Mouse (Mus musculus) cerebellum, adult 11 months (tissue): ENCODE results near the gene Ddost.
"Not testable (repeated sequence)": the region's sequence is repeated elsewhere in the genome, so short reads cannot be mapped to it uniquely, and the experiment has no call there.

Experiments used
- DNase-seq: peaks from one replicate; pipeline ENCODE4 v3.0.0; 2022

Ddost gene

DNA sequence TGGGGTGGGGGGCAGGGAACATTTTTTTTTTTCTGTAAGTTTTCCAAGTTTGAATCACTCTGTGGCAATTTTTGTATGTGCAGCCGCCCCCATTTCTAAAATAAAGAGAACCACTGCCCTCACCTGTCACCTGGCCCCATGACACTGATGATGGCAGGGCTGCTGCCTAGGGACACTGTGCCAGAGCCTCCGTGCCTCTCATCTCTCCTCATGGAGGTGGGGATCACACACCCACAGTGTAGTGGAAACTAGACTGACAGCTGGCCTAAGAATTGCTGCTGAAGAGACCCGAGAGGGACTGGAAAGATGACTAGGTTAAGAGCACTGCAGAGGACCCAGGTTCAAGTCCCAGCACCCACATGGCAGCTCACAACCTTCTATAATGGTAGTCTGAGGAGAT lies 7.6 kb downstream of the Ddost start:
- DNase-seq = no peak

DNA sequence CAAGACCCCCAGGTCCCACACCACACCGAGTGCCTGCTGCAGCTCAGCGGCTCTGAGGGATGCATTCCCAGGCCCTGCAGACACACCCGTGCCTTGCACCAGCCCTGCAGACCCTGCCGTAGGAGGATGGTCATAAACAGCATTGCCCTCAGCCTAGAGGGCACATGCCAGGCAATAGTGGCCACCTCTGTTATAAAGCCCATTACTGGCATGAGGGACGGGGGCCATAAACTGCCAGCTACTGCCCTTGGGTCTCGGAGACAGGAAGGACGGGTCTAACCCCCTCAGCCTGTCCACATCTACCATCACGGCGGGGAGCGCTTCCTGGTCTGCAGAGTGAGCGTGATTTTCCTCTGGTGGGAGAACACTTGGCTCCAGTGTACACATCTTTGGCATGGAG lies 8.5 kb downstream of the Ddost start:
- no peak for DNase-seq

DNA sequence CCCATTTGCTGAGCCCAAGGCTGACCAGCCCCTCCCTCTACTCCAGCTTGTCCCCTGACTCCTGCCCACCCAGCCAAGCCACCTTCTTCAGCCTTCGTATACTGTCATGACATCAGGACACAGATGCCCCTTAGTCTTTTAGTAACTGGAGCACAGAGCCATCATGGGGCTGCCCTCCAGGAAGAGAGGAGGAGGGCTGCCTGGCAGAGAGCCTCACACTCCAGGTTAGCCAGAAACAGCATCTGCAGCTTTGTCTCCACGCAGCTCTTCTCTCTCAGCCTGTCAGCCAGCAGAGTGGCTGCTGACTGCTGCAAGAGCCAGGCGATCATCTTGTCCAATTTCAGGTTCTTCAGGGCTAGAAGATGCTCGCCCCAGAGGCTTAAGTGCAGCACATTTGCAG lies 9.3 kb downstream of the Ddost start:
- no peak for DNase-seq

DNA sequence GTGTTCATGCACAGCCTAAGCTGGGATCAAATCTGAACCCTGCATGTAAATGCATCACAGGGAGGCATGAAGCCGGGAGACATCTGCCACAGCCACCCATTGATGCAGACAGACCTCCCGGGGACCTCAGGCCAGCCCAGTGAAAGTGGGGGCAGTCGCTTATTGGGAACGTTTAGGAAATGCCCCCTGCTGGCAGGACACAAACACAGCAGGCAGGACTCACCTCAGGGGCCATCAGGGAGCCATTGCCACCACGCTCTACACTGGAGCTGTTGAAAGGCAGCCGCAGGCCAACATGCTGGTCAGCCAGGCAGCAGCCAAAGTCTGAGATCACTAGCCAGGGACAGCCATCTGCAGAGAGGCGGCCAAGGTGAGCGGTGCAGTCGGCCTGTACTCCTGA lies 11.3 kb downstream of the Ddost start:
- DNase-seq = no peak

- DNase-seq = no peak
Measured at GRCm38 (mm10) chr4:138316369-138316768, 11.8 kb downstream of the Ddost start.

DNA sequence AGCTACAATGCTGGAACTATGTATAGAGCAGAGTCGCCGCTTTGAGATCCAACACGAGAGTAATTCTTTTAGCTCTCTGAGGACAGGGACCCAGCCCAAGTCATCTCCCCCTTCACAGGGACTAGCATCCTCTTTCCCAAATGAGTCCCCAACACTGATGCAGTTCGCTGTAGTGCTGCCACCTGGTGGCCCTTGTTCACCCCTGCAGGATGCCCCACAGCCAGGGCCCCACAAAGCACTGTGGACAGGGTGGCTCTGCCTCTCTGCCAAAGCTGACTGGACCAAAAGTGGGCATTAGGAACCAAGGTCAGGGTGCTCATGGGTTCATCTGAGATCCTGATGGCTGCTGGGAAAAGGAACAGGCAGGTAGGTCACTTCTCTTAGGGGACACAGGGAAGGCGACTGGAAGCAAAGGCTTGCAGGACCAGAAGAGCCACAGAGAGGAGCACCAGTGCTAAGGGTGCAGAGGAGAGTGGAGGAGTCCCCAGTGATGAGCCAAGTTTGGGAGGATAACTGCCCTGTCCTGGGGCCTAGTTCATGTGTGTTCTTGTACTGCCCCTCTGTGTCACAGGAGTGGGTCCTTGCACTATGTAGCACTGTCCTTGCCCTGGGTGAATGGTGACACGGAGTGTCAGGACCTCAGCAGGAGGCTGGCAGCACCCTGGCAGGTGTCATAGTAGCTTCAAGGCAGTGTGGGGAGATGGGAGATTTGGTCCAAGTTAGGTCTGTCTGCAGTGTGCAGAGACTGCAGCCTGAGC lies 14.2 kb downstream of the Ddost start:
- peak; percentile 61 for DNase-seq

- DNase-seq = peak; percentile 86
Measured at GRCm38 (mm10) chr4:138319508-138319907, 15.0 kb downstream of the Ddost start.

GRCm38 (mm10) chr4:138320711-138321110 lies 16.2 kb downstream of the Ddost start:
- no peak for DNase-seq

DNA sequence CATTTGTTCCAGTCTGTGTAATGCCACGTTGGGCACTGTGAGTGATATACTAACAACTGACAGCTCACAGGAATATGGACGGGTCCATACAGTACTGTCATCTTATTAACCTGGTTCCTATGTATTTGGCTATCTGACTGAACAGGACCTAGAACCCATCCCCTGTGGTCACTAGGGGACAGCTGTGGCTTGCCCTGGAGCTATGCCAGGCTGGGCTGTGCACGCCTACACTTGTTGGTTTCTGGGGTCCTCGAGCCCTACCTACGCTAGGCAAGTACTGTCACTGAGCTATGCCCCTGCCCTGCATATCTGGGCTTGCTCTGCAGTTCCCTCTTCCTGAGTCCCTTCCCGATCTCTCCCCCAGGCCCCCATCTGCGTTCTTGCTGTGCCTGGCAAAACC lies 17.0 kb downstream of the Ddost start:
- no peak for DNase-seq

GRCm38 (mm10) chr4:138322692-138323091 lies 18.2 kb downstream of the Ddost start:
- DNase-seq = no peak

DNA sequence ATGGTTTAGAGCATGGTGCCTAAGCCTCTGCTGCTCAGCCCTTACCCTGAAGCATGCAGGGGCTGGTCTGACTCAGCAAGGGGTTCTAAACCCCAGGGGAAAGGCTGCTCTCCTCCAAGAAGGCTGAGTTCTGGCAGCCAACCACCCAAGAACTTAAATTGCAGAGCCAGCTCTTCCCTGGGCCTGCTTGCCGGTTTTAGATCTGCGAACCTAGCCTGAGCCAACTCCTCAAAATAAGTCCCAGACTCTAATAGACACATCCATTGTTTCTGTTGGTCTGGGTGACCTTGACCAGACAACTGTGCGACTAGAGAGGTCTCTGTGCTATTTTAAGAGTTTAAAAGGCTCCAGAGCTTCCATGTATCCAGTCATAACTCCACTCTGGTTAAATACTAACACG lies 19.2 kb downstream of the Ddost start:
- DNase-seq = no peak

DNA sequence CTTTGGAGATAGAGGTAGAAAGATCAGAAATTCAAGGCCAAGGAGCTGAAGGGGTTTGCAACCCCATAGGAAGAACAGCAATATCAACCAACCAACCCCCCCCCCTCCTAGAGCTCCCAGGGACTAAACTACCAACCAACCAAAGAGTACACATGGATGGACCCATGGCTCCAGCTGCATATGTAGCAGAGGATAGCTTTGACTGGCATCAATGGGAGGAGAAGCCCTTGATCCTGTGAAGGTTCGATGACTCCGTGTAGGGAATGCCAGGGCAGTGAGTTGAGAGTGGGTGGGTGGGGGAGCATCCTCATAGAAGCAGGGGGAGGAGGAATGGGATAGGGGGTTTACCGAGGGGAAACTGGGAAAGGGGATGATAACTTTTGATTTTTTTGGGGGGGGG lies 19.9 kb downstream of the Ddost start:
- DNase-seq = no peak

DNA sequence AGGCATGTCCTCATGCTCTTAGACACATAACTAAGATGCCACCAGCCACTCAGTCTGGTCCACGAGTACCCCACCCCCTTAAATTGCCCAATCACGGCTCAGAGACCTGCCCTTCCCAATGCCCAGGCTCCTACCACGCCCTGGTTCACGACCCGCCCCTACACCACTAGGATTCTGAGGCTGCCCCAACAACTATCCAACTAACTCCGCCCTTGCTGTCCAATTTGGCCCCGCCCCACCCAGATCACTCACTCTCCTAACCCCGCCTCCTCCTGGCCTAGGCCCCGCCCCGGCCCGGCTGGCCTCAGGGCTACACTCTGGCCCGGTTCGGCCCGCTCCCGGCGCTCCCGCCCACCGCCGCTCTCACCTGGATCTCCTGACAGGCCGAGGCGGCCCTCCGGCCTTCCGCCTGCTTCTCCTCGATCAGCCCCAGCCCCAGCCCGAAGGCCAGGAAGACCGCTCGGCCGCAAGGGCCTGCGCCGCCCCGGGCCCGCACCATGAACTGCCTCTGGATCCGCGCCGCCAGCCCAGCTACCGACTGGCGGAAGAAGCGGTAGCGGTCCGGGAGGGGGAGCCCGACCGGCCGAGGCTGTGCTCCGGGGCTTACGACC lies 21.0 kb downstream of the Ddost start:
- DNase-seq = peak; percentile 95

DNA sequence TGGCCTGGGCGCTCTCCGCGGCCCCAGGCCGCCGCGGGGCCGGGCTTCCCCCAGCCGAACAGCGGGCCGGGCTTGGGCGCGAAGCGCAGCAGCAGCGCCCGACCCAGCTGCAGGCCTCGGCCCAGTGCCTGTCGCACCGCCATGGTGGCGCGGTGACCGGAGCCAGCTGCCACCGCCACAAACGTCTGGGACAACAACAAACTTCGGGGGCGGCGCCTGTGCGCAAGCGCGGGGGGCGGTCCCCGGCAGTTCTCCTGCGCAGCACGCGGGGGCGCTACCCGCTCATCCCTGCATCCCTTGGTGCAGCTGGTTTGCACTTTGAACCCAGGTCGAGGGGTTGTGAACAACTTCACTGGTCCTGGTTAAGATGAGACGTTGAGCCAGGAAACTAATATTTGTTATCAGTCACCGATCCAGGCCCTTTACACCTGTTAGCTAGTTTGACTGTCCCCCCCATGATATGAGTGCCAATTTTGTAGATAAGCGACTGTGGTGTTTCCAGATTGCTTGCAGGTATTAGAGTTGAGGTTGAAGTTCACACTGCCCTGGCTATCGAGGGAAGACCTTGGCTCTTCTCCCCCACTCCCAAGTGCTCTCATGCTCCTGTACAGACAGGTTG lies 21.7 kb downstream of the Ddost start, which contains the start of gene Pink1:
TSS of gene Pink1 (minus strand) at position 231 of the 619 bp plus-strand sequence.
- DNase-seq = peak; percentile 91

DNA sequence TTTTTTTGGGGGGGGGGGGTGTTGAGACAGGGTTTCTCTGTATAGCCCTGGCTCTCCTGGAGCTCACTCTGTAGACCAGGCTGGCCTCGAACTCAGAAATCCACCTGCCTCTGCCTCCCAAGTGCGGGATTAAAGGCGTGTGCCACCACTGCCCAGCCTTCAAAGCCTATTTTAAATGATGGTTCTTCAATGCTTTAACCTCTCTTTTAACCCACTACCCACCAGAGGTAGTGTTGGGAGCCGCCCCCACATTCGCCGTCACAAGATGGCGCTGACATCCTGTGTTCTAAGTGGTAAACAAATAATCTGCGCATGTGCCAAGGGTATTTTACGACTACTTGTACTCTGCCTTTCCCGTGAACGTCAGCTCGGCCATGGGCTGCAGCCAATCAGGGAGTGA lies 22.6 kb downstream of the Ddost start:
- DNase-seq = not testable (repeated sequence)

GRCm38 (mm10) chr4:138327891-138328470 lies 23.5 kb downstream of the Ddost start:
- no peak for DNase-seq

GRCm38 (mm10) chr4:138330264-138330671 lies 25.7 kb downstream of the Ddost start:
- no peak for DNase-seq

GRCm38 (mm10) chr4:138331647-138332046 lies 27.1 kb downstream of the Ddost start:
- DNase-seq = peak; percentile 38

- DNase-seq = no peak
Measured at GRCm38 (mm10) chr4:138333135-138333534, 28.6 kb downstream of the Ddost start.

GRCm38 (mm10) chr4:138335036-138335435 lies 30.5 kb downstream of the Ddost start:
- DNase-seq = no peak

- DNase-seq = no peak
Measured at GRCm38 (mm10) chr4:138335648-138336047, 31.1 kb downstream of the Ddost start.

- DNase-seq = no peak
Measured at GRCm38 (mm10) chr4:138336876-138337275, 32.3 kb downstream of the Ddost start.

GRCm38 (mm10) chr4:138337341-138337740 lies 32.8 kb downstream of the Ddost start:
- no peak for DNase-seq

DNA sequence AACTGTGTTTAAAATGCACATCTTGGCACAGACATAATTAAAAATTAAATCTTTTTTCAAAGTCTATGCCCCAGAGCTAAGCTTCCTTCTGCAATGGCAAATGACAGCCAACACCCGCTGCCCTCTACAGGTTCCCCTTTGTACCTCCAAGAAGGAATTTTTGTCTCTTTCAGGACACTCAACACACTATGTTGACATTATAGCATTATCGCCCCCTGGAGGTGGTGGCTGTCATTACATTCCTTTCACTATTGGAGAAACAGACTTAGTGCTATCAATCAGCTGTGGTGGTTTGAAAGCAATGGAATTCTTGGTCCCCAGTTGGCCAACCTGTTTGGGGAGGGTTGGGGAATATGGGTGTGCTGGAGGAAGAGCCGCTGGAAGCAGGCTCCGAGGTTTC lies 35.4 kb downstream of the Ddost start:
- peak; percentile 45 for DNase-seq
